Mouse (Mus musculus) heart, adult 2 months (tissue): ENCODE data around the gene Ly6g6e. TPM values are rescaled to one million over a fixed set of nuclear protein-coding genes. Genes with fewer than 3 reads are reported as not detected.
A peak's percentile ranks its signal among the peaks of the same experiment; 100 is the strongest.

Source experiments
- DNase-seq, 2 experiments: peaks; one replicate each; pipeline ENCODE4 v3.0.0; 2021
- H3K27ac ChIP-seq: fragments of 200-600 bp; 2 replicates; pipeline ENCODE4 v1.8.1; 2022
- H3K27me3 ChIP-seq: fragments of 200-500 bp; 2 replicates; pipeline ENCODE4 v1.6.1; 2012; ENCODE audit warnings: mild to moderate bottlenecking, low read length, inconsistent platforms, mixed read lengths; ENCODE audit not compliant: control insufficient read depth, insufficient read depth
- H3K36me3 ChIP-seq: fragments of 200-500 bp; 2 replicates; pipeline ENCODE4 v1.6.1; 2012; ENCODE audit warnings: low read length, inconsistent platforms; ENCODE audit not compliant: control insufficient read depth, insufficient read depth
- H3K4me1 ChIP-seq: fragments of 200-500 bp; 2 replicates; pipeline ENCODE4 v1.6.1; 2011; ENCODE audit warnings: low read length; ENCODE audit not compliant: control insufficient read depth, insufficient read depth
- H3K4me3 ChIP-seq: fragments of 200-600 bp; 2 replicates; pipeline ENCODE4 v1.8.1; 2022
- H3K79me2 ChIP-seq: fragments of 200-500 bp; replicated peaks from 2 replicates; pipeline ENCODE4 v1.6.1; 2012; ENCODE audit warnings: mild to moderate bottlenecking, inconsistent platforms, low read length, moderate library complexity, mixed read lengths; ENCODE audit not compliant: control insufficient read depth, insufficient read depth
- H3K9ac ChIP-seq: fragments of 200-500 bp; 2 replicates; pipeline ENCODE4 v1.6.1; 2012; ENCODE audit warnings: low read depth, mild to moderate bottlenecking, control low read depth, inconsistent platforms, low read length, mixed read lengths
- CTCF ChIP-seq: fragments of 200-600 bp; IDR thresholded peaks from 2 replicates; pipeline ENCODE4 v1.8.1; 2022; ENCODE audit warnings: antibody characterized with exemption, mild to moderate bottlenecking, moderate library complexity
- EP300 ChIP-seq: fragments of 200-500 bp; IDR thresholded peaks from 2 replicates; pipeline ENCODE4 v1.6.1; 2011; ENCODE audit warnings: low read depth, low read length, control low read depth; ENCODE audit not compliant: insufficient read depth
- POLR2A ChIP-seq: fragments of 200-500 bp; IDR thresholded peaks from 2 replicates; pipeline ENCODE4 v1.6.1; 2011; ENCODE audit warnings: mild to moderate bottlenecking, low read depth, low read length, control low read depth; ENCODE audit not compliant: insufficient read depth
- WGBS: fragments of 180-500 bp; shearing (Covaris S2); methylation state at CpG from one replicate; pipeline ENCODE4 v1.1.7; 2018; 5-methylcytosine and 5-hydroxymethylcytosine counted together
- intact Hi-C: fragments of 180-260 bp; cut with DNase I; formaldehyde crosslinking; loops from one replicate; pipeline ENCODE4 v1.15.1; 2025
- polyA plus RNA-seq: library from polyadenylated mRNA; depleted of rRNA; stranded (reverse); fragments of >200 nt; gene quantifications from 2 replicates; pipeline ENCODE4 v1.2.3, GENCODE M21; 2012; rRNA removed
- total RNA-seq, 2 experiments: library from RNA; stranded (reverse); gene quantifications; 2 replicates each; pipeline ENCODE4 v1.2.3; 2021

Gene Ly6g6e
- total and polyA plus RNA-seq, 3 experiments = 0.41 TPM; not detected in 2

GRCm38 (mm10) chr17:35125578-35125977 is 48.9 kb downstream of the Ly6g6e start:
- peaks cover 7% of the 10 kb centered on the region for H3K4me1 ChIP-seq
- peak overlapping the region; percentile 90 for H3K27ac ChIP-seq
- no peaks in the 10 kb centered on the region for H3K36me3 ChIP-seq
- WGBS = 31% methylated on average over 6 of the region's 6 CpGs
- peak overlapping the region; percentile 88 for H3K9ac ChIP-seq
- TF ChIP-seq CTCF = no peak
- TF ChIP-seq EP300 = no peak
- TF ChIP-seq POLR2A = no peak
- no peaks in the 10 kb centered on the region for H3K27me3 ChIP-seq
- H3K79me2 ChIP-seq = peaks cover 2% of the 10 kb centered on the region; the same call in 1 of the 2 replicates
- intact Hi-C loops = loop anchor here (5.0 kb wide), 1 partner anchor 37 kb away; the partner anchor contains the start of gene Prrc2a
- H3K4me3 ChIP-seq = peak overlapping the region; percentile 78
- DNase-seq = no peak

GRCm38 (mm10) chr17:35126206-35126611 is 49.5 kb downstream of the Ly6g6e start, which contains the start of gene D17H6S53E:
Gene D17H6S53E (plus strand): TSS chr17:35126373.
- H3K9ac ChIP-seq = peak within 1 kb of the TSS; percentile 88
- H3K27ac ChIP-seq = peak within 1 kb of the TSS; percentile 90
- intact Hi-C loops = loop anchor here (5.0 kb wide), 1 partner anchor 36 kb away; the partner anchor contains the start of gene Prrc2a
- peaks cover 7% of the 10 kb centered on the region for H3K4me1 ChIP-seq
- H3K79me2 ChIP-seq = no peaks in the 10 kb centered on the region
- WGBS = under 1% methylated on average over 36 of the region's 36 CpGs
- no peak for TF ChIP-seq CTCF
- peak; percentile 84 for TF ChIP-seq POLR2A
- TF ChIP-seq EP300 = 0 out of 2 replicates have a peak, but pooled peaks have one; percentile 6
- peak; percentile 86 to 88 for DNase-seq
- no peaks in the 10 kb centered on the region for H3K27me3 ChIP-seq
- peak within 1 kb of the TSS; percentile 78 for H3K4me3 ChIP-seq
- H3K36me3 ChIP-seq = no peaks in the 10 kb centered on the region

- Histone ChIP-seq H3K79me2 (no peaks in the 10 kb centered on the region), H3K4me1 (peaks cover 4% of the 10 kb centered on the region), H3K4me3 (peak overlapping the region; percentile 78), H3K9ac (peak overlapping the region; percentile 88), H3K27me3 (no peaks in the 10 kb centered on the region), H3K27ac (peak overlapping the region; percentile 90), H3K36me3 (no peaks in the 10 kb centered on the region)
- DNase-seq = no peak
- intact Hi-C loops = loop anchor here (5.0 kb wide), 1 partner anchor 35 kb away; the partner anchor contains the start of gene Prrc2a
- WGBS = 44% methylated on average over 13 of the region's 13 CpGs
- TF ChIP-seq POLR2A = no peak
- TF ChIP-seq EP300 = no peak
- TF ChIP-seq CTCF = no peak
These were observed 50.3 kb downstream of the Ly6g6e start for GRCm38 (mm10) chr17:35127017-35127416.

Other genes starting within 250 kb of the Ly6g6e start
Only the 30 nearest of the 46 such genes appear.
- 10 to 100 TPM in 1 of 2 experiments, 1 to 10 TPM in 1; 2.9 to 11.2 TPM for gene Hspa1b, start 117.7 kb upstream of the Ly6g6e start, total RNA-seq
- gene Hspa1b, start 117.7 kb upstream of the Ly6g6e start, polyA plus RNA-seq = 2.0 and 6.3 TPM in 2 replicates
- gene Gm20481, start 107.0 kb upstream of the Ly6g6e start, total RNA-seq = not detected
- gene Gm20481, start 107.0 kb upstream of the Ly6g6e start, polyA plus RNA-seq = not detected in 2 replicates
- gene Hspa1a, start 104.7 kb upstream of the Ly6g6e start, total RNA-seq = 1 to 10 TPM; 3.3 to 9.8 TPM
- 3.0 and 5.9 TPM in 2 replicates for gene Hspa1a, start 104.7 kb upstream of the Ly6g6e start, polyA plus RNA-seq
- 10 to 100 TPM in 1 of 2 experiments, 1 to 10 TPM in 1; 8.3 to 10.9 TPM for gene Hspa1l, start 104.2 kb upstream of the Ly6g6e start, total RNA-seq
- 3.6 and 6.6 TPM in 2 replicates for gene Hspa1l, start 104.2 kb upstream of the Ly6g6e start, polyA plus RNA-seq
- 10 to 100 TPM; 17.3 to 21.3 TPM for gene Lsm2, start 95.0 kb upstream of the Ly6g6e start, total RNA-seq
- 50.7 and 58.0 TPM in 2 replicates for gene Lsm2, start 95.0 kb upstream of the Ly6g6e start, polyA plus RNA-seq
- 10 to 100 TPM; 27.0 to 28.5 TPM for gene Vars, start 75.9 kb upstream of the Ly6g6e start, total RNA-seq
- 32.7 and 39.2 TPM in 2 replicates for gene Vars, start 75.9 kb upstream of the Ly6g6e start, polyA plus RNA-seq
- 10 to 100 TPM; 10.0 to 10.9 TPM for gene Vwa7, start 60.3 kb upstream of the Ly6g6e start, total RNA-seq
- gene Vwa7, start 60.3 kb upstream of the Ly6g6e start, polyA plus RNA-seq = 7.5 and 10.2 TPM in 2 replicates
- gene Sapcd1, start 48.9 kb upstream of the Ly6g6e start, total RNA-seq = not detected
- gene Sapcd1, start 48.9 kb upstream of the Ly6g6e start, polyA plus RNA-seq = 0.20 and 0.67 TPM in 2 replicates
- gene Msh5, start 30.2 kb upstream of the Ly6g6e start, total RNA-seq = under 1 TPM; 0.23 to 0.29 TPM
- gene Msh5, start 30.2 kb upstream of the Ly6g6e start, polyA plus RNA-seq = 1.00 and 1.2 TPM in 2 replicates
- 10 to 100 TPM; 32.5 to 33.1 TPM for gene Clic1, start 26.9 kb upstream of the Ly6g6e start, total RNA-seq
- gene Clic1, start 26.9 kb upstream of the Ly6g6e start, polyA plus RNA-seq = 44.4 and 51.6 TPM in 2 replicates
- gene Ddah2, start 17.9 kb upstream of the Ly6g6e start, total RNA-seq = 10 to 100 TPM; 20.0 to 20.5 TPM
- 31.4 and 40.8 TPM in 2 replicates for gene Ddah2, start 17.9 kb upstream of the Ly6g6e start, polyA plus RNA-seq
- gene Ly6g6c, start 11.5 kb upstream of the Ly6g6e start, total RNA-seq = under 1 TPM; 0.34 to 0.55 TPM
- 0.23 and 0.64 TPM in 2 replicates for gene Ly6g6c, start 11.5 kb upstream of the Ly6g6e start, polyA plus RNA-seq
- 1 to 10 TPM in 1 of 2 experiments, under 1 TPM in 1; 0.31 to 2.4 TPM for gene Mpig6b, start 10.7 kb upstream of the Ly6g6e start, total RNA-seq
- 0.32 and 1.4 TPM in 2 replicates for gene Mpig6b, start 10.7 kb upstream of the Ly6g6e start, polyA plus RNA-seq
- under 1 TPM in 1 of 2 experiments, not detected in 1; 0.61 TPM for gene Ly6g6d, start 1.2 kb downstream of the Ly6g6e start, total RNA-seq
- 1.3 and 1.6 TPM in 2 replicates for gene Ly6g6d, start 1.2 kb downstream of the Ly6g6e start, polyA plus RNA-seq
- gene Ly6g6f, start 8.7 kb downstream of the Ly6g6e start, total RNA-seq = not detected
- 0.27 TPM in 1 of 2 replicates, not detected in the other for gene Ly6g6f, start 8.7 kb downstream of the Ly6g6e start, polyA plus RNA-seq
- gene Abhd16a, start 12.4 kb downstream of the Ly6g6e start, total RNA-seq = 10 to 100 TPM; 53.2 to 62.5 TPM
- 95.7 and 98.2 TPM in 2 replicates for gene Abhd16a, start 12.4 kb downstream of the Ly6g6e start, polyA plus RNA-seq
- gene Ly6g5c, start 31.4 kb downstream of the Ly6g6e start, total RNA-seq = not detected
- gene Ly6g5c, start 31.4 kb downstream of the Ly6g6e start, polyA plus RNA-seq = not detected in 2 replicates
- under 1 TPM in 1 of 2 experiments, not detected in 1; 0.36 TPM for gene Ly6g5b, start 38.5 kb downstream of the Ly6g6e start, total RNA-seq
- 0.23 and 0.35 TPM in 2 replicates for gene Ly6g5b, start 38.5 kb downstream of the Ly6g6e start, polyA plus RNA-seq
- gene Gpank1, start 44.6 kb downstream of the Ly6g6e start, total RNA-seq = 1 to 10 TPM; 6.8 to 8.5 TPM
- gene Gpank1, start 44.6 kb downstream of the Ly6g6e start, polyA plus RNA-seq = 9.5 TPM in 2 replicates
- 100 to 1,000 TPM; 149 to 170 TPM for gene Csnk2b, start 45.2 kb downstream of the Ly6g6e start, total RNA-seq
- gene Csnk2b, start 45.2 kb downstream of the Ly6g6e start, polyA plus RNA-seq = 297 and 301 TPM in 2 replicates
- gene D17H6S53E, start 49.5 kb downstream of the Ly6g6e start, total RNA-seq = 10 to 100 TPM; 30.2 to 31.3 TPM
- 7.7 and 11.8 TPM in 2 replicates for gene D17H6S53E, start 49.5 kb downstream of the Ly6g6e start, polyA plus RNA-seq
- not detected for gene Apom, start 55.1 kb downstream of the Ly6g6e start, total RNA-seq
- not detected in 2 replicates for gene Apom, start 55.1 kb downstream of the Ly6g6e start, polyA plus RNA-seq
- gene Bag6, start 58.3 kb downstream of the Ly6g6e start, total RNA-seq = 100 to 1,000 TPM; 216 to 252 TPM
- 140 and 150 TPM in 2 replicates for gene Bag6, start 58.3 kb downstream of the Ly6g6e start, polyA plus RNA-seq
- gene Prrc2a, start 88.0 kb downstream of the Ly6g6e start, total RNA-seq = 100 to 1,000 TPM; 132 to 139 TPM
- 183 and 197 TPM in 2 replicates for gene Prrc2a, start 88.0 kb downstream of the Ly6g6e start, polyA plus RNA-seq
- 1 to 10 TPM; 2.9 to 3.9 TPM for gene Aif1, start 99.2 kb downstream of the Ly6g6e start, total RNA-seq
- gene Aif1, start 99.2 kb downstream of the Ly6g6e start, polyA plus RNA-seq = 1.5 and 2.0 TPM in 2 replicates
- gene Lst1, start 111.5 kb downstream of the Ly6g6e start, total RNA-seq = 1 to 10 TPM; 4.1 to 4.5 TPM
- gene Lst1, start 111.5 kb downstream of the Ly6g6e start, polyA plus RNA-seq = 7.2 and 11.3 TPM in 2 replicates
- gene Ltb, start 117.5 kb downstream of the Ly6g6e start, total RNA-seq = 1 to 10 TPM; 1.3 TPM
- 2.0 and 5.2 TPM in 2 replicates for gene Ltb, start 117.5 kb downstream of the Ly6g6e start, polyA plus RNA-seq
- under 1 TPM in 1 of 2 experiments, not detected in 1; 0.34 TPM for gene Tnf, start 125.1 kb downstream of the Ly6g6e start, total RNA-seq
- gene Tnf, start 125.1 kb downstream of the Ly6g6e start, polyA plus RNA-seq = 0.38 and 0.80 TPM in 2 replicates
- under 1 TPM in 1 of 2 experiments, not detected in 1; 0.23 TPM for gene Lta, start 128.4 kb downstream of the Ly6g6e start, total RNA-seq
- gene Lta, start 128.4 kb downstream of the Ly6g6e start, polyA plus RNA-seq = 0.12 TPM in 1 of 2 replicates, not detected in the other
- gene Gm16181, start 143.9 kb downstream of the Ly6g6e start, total RNA-seq = not detected
- 2.1 and 3.2 TPM in 2 replicates for gene Gm16181, start 143.9 kb downstream of the Ly6g6e start, polyA plus RNA-seq